Mouse (Mus musculus) cerebellum, adult 8-10 months (tissue): Measurements from ENCODE around the gene Stra6l.

Source experiments
- DNase-seq: peaks from one replicate; pipeline ENCODE4 v3.0.0; 2022

Stra6l gene

GRCm38 (mm10) chr4:45921663-45922435 lies 73.4 kb downstream of the Stra6l start:
- no peak for DNase-seq

GRCm38 (mm10) chr4:45924011-45924410 lies 75.5 kb downstream of the Stra6l start:
- DNase-seq, result no peak

GRCm38 (mm10) chr4:45928561-45928960 lies 80.1 kb downstream of the Stra6l start:
- DNase-seq, result no peak
